Mouse (Mus musculus) large intestine, adult 2 months (tissue): ENCODE results near the gene Nr3c2. TPM values are rescaled to one million over a fixed set of nuclear protein-coding genes. Genes with fewer than 3 reads are reported as not detected.

ENCODE experiments used
- DNase-seq: peaks from one replicate; pipeline ENCODE4 v3.0.0-alpha.2; 2012; ENCODE audit warnings: low read depth, low spot score
- WGBS: fragments of 180-500 bp; shearing (Covaris S2); methylation state at CpG from one replicate; pipeline ENCODE4 v1.1.7; 2018; 5-methylcytosine and 5-hydroxymethylcytosine counted together
- polyA plus RNA-seq: library from polyadenylated mRNA; depleted of rRNA; stranded (reverse); fragments of >200 nt; gene quantifications from 2 replicates; pipeline ENCODE4 v1.2.3, GENCODE M21; 2012

Gene Nr3c2
- polyA plus RNA-seq, 1 experiment, result 5.4 TPM

GRCm38 (mm10) chr8:77046731-77047130 is 147.5 kb downstream of the Nr3c2 start:
- WGBS, result 15% methylated on average over 3 of the region's 3 CpGs
- DNase-seq, result no peak

- DNase-seq, result no peak
- WGBS, result 74% methylated on average over 10 of the region's 10 CpGs
These were observed 152.4 kb downstream of the Nr3c2 start for GRCm38 (mm10) chr8:77051399-77052275.

- DNase-seq, result no peak
- WGBS, result 65% methylated on average over 3 of the region's 3 CpGs
These were observed 156.3 kb downstream of the Nr3c2 start for GRCm38 (mm10) chr8:77055492-77056021.

GRCm38 (mm10) chr8:77056853-77057252 is 157.6 kb downstream of the Nr3c2 start:
- WGBS, result 51% methylated on average over 6 of the region's 6 CpGs
- DNase-seq, result no peak

GRCm38 (mm10) chr8:77082687-77083086 is 183.4 kb downstream of the Nr3c2 start:
- DNase-seq, result no peak
- WGBS, result 71% methylated on average over 4 of the region's 4 CpGs

GRCm38 (mm10) chr8:77086036-77086435 is 186.8 kb downstream of the Nr3c2 start:
- 38% methylated on average over 8 of the region's 8 CpGs for WGBS
- no peak for DNase-seq

GRCm38 (mm10) chr8:77096721-77097120 is 197.5 kb downstream of the Nr3c2 start:
- 6% methylated on average over 4 of the region's 4 CpGs for WGBS
- no peak for DNase-seq

GRCm38 (mm10) chr8:77098101-77098500 is 198.9 kb downstream of the Nr3c2 start:
- DNase-seq, result no peak
- 67% methylated on average over 10 of the region's 10 CpGs for WGBS

GRCm38 (mm10) chr8:77100370-77100769 is 201.1 kb downstream of the Nr3c2 start:
- 52% methylated on average over 2 of the region's 2 CpGs for WGBS

GRCm38 (mm10) chr8:77102879-77103278 is 203.6 kb downstream of the Nr3c2 start:
- no peak for DNase-seq
- WGBS, result 55% methylated on average over 7 of the region's 7 CpGs

More at GRCm38 (mm10) chr8:77100370-77100769, 201.1 kb downstream of the Nr3c2 start:
- no peak for DNase-seq

GRCm38 (mm10) chr8:77112719-77113118 is 213.5 kb downstream of the Nr3c2 start:
- WGBS, result 82% methylated on average over 2 of the region's 2 CpGs
- no peak for DNase-seq

- 92% methylated on average over 10 of the region's 10 CpGs for WGBS
These were observed 215.5 kb downstream of the Nr3c2 start for GRCm38 (mm10) chr8:77114769-77115168.

GRCm38 (mm10) chr8:77116419-77117079 is 217.3 kb downstream of the Nr3c2 start:
- WGBS, result 34% methylated on average over 7 of the region's 7 CpGs
- DNase-seq, result no peak

More at GRCm38 (mm10) chr8:77114769-77115168, 215.5 kb downstream of the Nr3c2 start:
- DNase-seq, result no peak

- no peak for DNase-seq
- WGBS, result 58% methylated on average over 10 of the region's 10 CpGs
These were observed 221.7 kb downstream of the Nr3c2 start for GRCm38 (mm10) chr8:77120810-77121570.

- 75% methylated on average over 1 of the region's 1 CpGs for WGBS
- no peak for DNase-seq
These were observed 222.3 kb downstream of the Nr3c2 start for GRCm38 (mm10) chr8:77121571-77121890.

GRCm38 (mm10) chr8:77122300-77122699 is 223.1 kb downstream of the Nr3c2 start:
- WGBS, result 73% methylated on average over 5 of the region's 5 CpGs

GRCm38 (mm10) chr8:77125777-77126176 is 226.5 kb downstream of the Nr3c2 start:
- DNase-seq, result no peak
- WGBS, result 86% methylated on average over 7 of the region's 7 CpGs

More at GRCm38 (mm10) chr8:77122300-77122699, 223.1 kb downstream of the Nr3c2 start:
- DNase-seq, result no peak

GRCm38 (mm10) chr8:77128006-77128405 is 228.8 kb downstream of the Nr3c2 start:
- no peak for DNase-seq
- whole genome bisulfite sequencing, result 72% methylated on average over 4 of the region's 4 CpGs

- WGBS, result 21% methylated on average over 11 of the region's 11 CpGs
- peak; percentile 66 for DNase-seq
These were observed 233.8 kb downstream of the Nr3c2 start for GRCm38 (mm10) chr8:77132903-77133637.
